Mouse (Mus musculus) G1E (cell line): Measurements from ENCODE around the gene Wnt9a. TPM values are rescaled to one million over a fixed set of nuclear protein-coding genes. Genes with fewer than 3 reads are reported as not detected.
"Not testable (repeated sequence)": the region's sequence is repeated elsewhere in the genome, so short reads cannot be mapped to it uniquely, and the experiment has no call there.

Source experiments
- ATAC-seq: 2 replicates; pipeline ENCODE4 v1.8.0; 2016; ENCODE audit warnings: mild to moderate bottlenecking; ENCODE audit not compliant: insufficient number of reproducible peaks, poor library complexity, low FRiP score, severe bottlenecking; ENCODE audit errors: extremely low read depth
- DNase-seq: peaks from one replicate; pipeline ENCODE4 v3.0.0; 2012; ENCODE audit warnings: low spot score
- H3K27me3 ChIP-seq: 2 replicates; pipeline ENCODE4 v1.6.1; 2012; ENCODE audit warnings: mild to moderate bottlenecking, low read length, inconsistent platforms; ENCODE audit not compliant: insufficient read depth
- H3K36me3 ChIP-seq: replicated peaks from 2 replicates; pipeline ENCODE3; 2012; ENCODE audit warnings: mild to moderate bottlenecking, inconsistent platforms
- H3K4me1 ChIP-seq: 2 replicates; pipeline ENCODE4 v1.6.1; 2012; ENCODE audit warnings: low read depth, low read length, inconsistent platforms, mixed read lengths; ENCODE audit not compliant: insufficient read depth
- H3K4me3 ChIP-seq: 2 replicates; pipeline ENCODE4 v1.5.1; 2012; ENCODE audit warnings: low read depth, mild to moderate bottlenecking, inconsistent platforms, low read length, moderate library complexity, mixed read lengths
- H3K9me3 ChIP-seq: replicated peaks from 2 replicates; pipeline ENCODE4 v1.6.1; 2012; ENCODE audit warnings: inconsistent platforms
- CTCF ChIP-seq: IDR thresholded peaks from 2 replicates; pipeline ENCODE4 v1.5.1; 2012; ENCODE audit warnings: low read depth, low read length, inconsistent platforms, mixed read lengths
- GATA1 ChIP-seq: IDR thresholded peaks from 2 replicates; pipeline ENCODE4 v1.6.1; 2012; ENCODE audit warnings: borderline replicate concordance, low read length, inconsistent platforms, mixed read lengths
- GATA2 ChIP-seq: IDR thresholded peaks from 2 replicates; pipeline ENCODE4 v1.6.1; 2012; ENCODE audit warnings: low read depth, low read length, inconsistent platforms, borderline replicate concordance
- POLR2AphosphoS5 ChIP-seq: IDR thresholded peaks from 2 replicates; pipeline ENCODE4 v1.6.1; 2012; ENCODE audit warnings: low read depth, low read length, inconsistent platforms; ENCODE audit not compliant: insufficient replicate concordance
- TAL1 ChIP-seq: conservative IDR thresholded peaks from 2 replicates; pipeline ENCODE4 v1.6.1; 2012; ENCODE audit warnings: low read depth, low read length, inconsistent platforms, mixed read lengths
- polyA plus RNA-seq: library from polyadenylated mRNA; stranded (reverse); fragments of >175 nt; gene quantifications from 2 replicates; pipeline ENCODE4 v1.2.3, GENCODE M21; 2012
- total RNA-seq, 2 experiments: library from RNA; stranded (forward) in 1 of 2; stranded (reverse) in 1 of 2; fragments of 200-1000 nt in 1 of 2; fragments of >200 nt in 1 of 2; fragmentation: Nextera tagmentation in 1 of 2; gene quantifications; 2 replicates each; pipeline ENCODE4 v1.2.3; 2014 to 2017

The Wnt9a gene
- total and polyA plus RNA-seq, 3 experiments = 0.05 TPM; not detected in 2

DNA sequence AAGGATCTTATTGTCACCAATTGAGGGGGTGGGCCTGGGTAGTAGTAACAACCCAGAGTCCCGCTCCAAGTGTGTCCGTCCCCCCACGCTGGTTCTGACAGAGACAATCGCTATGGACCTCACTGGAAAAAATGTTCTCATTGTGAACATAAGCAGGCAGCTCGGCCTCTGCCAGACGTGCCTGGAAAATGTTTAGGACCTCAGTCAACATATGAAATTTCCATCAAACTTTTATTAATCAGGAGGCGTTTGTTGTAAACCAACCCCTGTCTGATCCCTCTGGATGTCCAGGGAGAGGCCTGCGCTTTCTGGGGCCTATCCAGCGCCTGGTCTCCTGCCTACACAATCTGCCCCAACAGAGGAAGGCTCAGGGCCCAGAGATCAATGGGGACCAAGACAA lies 57.3 kb downstream of the Wnt9a start:
- no peak for DNase-seq
- peaks cover 9% of the 10 kb centered on the region for H3K27me3 ChIP-seq
- no peaks in the 10 kb centered on the region for H3K4me1 ChIP-seq
- H3K36me3 ChIP-seq = no peaks in the 10 kb centered on the region
- ATAC-seq = no peak
- no peaks in the 10 kb centered on the region for H3K9me3 ChIP-seq
- no peak overlapping the region for H3K4me3 ChIP-seq
- no peak for TF ChIP-seq TAL1
- TF ChIP-seq GATA2 = no peak
- no peak for TF ChIP-seq GATA1
- no peak for TF ChIP-seq CTCF
- TF ChIP-seq POLR2AphosphoS5 = no peak

DNA sequence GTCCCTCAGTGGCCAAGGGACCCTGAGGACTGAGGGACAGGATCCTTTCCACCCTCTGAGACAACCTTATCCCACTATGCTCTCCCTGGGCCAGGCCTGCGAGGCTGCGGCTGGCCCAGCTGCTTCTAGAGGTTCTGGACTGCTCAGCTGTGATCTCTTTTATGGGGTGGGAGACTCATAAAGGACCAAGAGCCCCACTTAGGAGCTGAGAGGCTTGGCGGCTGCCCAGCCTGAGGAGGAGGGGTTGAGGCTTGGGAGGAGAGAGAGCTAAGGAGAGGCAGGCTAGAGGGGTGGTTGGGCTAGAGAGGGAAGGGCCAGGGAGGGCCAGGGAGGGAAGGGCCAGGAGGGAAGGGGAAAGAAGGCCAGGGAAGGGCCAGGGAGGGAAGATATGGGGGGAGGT lies 57.7 kb downstream of the Wnt9a start:
- no peaks in the 10 kb centered on the region for H3K36me3 ChIP-seq
- peaks cover 9% of the 10 kb centered on the region for H3K27me3 ChIP-seq
- H3K9me3 ChIP-seq = no peaks in the 10 kb centered on the region
- TF ChIP-seq GATA2 (no peak), GATA1 (no peak), CTCF (no peak), TAL1 (no peak)
- no peaks in the 10 kb centered on the region for H3K4me1 ChIP-seq
- DNase-seq (no peak), ATAC-seq (no peak)
- no peak overlapping the region for H3K4me3 ChIP-seq

DNA sequence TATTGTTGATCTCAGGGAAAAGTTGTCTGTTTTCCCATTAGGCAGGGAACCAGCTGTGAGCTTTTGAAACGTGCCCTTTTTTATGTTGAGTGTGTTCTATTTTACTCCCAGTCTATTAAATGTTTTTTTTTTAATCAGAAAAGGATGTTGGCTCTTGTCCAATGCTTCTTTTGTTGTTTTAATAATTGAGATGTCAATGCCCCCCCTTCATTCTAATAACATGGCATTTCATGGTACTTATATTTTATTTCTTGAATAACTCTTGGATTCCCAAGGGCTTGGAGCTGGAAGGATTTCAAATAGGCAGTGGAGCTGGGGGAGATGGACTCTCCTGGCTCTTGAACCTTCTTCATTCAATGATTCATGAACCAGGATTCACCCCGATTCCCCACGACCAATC lies 59.3 kb downstream of the Wnt9a start:
- no peak for ATAC-seq

DNA sequence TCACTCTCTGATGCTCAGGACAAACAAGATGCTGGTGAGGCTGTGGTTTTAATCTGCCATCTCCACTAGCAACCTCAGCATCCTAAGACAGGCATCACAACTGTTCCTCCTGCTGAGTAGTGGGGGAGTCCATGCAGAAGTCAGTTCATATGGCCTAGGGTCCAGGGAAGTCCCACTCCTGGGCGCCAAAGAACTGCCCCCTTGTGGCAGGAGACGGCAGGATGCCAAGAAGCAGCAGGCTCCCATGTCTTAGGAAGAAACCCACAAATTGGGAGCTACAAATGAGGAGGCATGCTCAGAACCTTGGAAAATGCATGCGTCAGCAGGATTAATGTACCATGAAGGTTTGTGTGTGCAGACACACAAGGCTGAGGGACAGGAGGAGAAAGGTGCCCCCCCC lies 59.9 kb downstream of the Wnt9a start:
- Histone ChIP-seq H3K9me3 (no peaks in the 10 kb centered on the region), H3K36me3 (no peaks in the 10 kb centered on the region), H3K4me1 (no peaks in the 10 kb centered on the region), H3K27me3 (peaks cover 9% of the 10 kb centered on the region), H3K4me3 (no peak overlapping the region)
- TF ChIP-seq GATA1 (no peak), CTCF (no peak), POLR2AphosphoS5 (no peak), TAL1 (no peak), GATA2 (no peak)
- no peak for ATAC-seq
- no peak for DNase-seq

More for the DNA sequence above, 59.3 kb downstream of the Wnt9a start:
- no peaks in the 10 kb centered on the region for H3K4me1 ChIP-seq
- H3K4me3 ChIP-seq = no peak overlapping the region
- H3K9me3 ChIP-seq = no peaks in the 10 kb centered on the region
- H3K36me3 ChIP-seq = no peaks in the 10 kb centered on the region
- DNase-seq = no peak
- no peak for TF ChIP-seq TAL1
- H3K27me3 ChIP-seq = peaks cover 9% of the 10 kb centered on the region

DNA sequence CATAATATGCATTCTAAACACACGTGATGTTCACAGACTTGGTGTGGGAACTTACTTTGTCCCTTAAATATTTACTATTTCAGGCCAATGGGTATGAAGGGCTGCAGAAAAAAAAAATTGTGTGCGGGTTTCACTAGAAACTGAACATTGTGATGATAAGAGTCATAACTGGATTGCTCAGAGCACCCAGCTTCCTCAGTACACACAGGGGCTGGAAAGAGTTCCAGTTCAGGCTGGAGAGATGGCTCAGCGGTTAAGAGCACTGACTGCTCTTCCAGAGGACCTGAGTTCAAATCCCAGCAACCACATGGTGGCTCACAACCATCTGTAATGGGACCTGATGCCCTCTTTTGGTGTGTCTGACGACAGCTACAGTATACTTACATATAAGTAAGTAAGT lies 61.2 kb downstream of the Wnt9a start:
- DNase-seq, H3K4me3 ChIP-seq, H3K27me3 ChIP-seq, H3K36me3 ChIP-seq, H3K9me3 ChIP-seq, H3K4me1 ChIP-seq, ATAC-seq: not testable (repeated sequence)

DNA sequence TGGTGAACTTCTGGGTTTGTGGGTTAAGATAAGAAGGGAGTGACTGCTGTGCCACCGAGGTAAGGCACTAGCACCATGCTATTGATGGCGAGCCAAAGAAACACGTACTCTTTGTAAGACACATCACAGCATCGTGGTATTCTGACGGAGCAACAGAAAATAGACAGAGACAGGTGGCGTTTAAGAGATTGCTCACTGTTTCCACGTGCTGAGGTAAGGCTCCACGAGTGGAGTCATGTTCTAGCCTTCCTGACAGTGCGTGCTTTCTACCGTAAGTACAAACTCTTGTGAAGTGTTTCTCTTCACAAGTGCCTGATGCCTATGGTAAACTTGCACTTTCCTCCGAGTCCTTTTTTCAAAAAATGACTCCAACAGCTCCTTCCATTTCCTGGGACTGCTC lies 63.1 kb downstream of the Wnt9a start:
- Histone ChIP-seq H3K9me3 (no peaks in the 10 kb centered on the region), H3K4me3 (no peak overlapping the region), H3K4me1 (no peaks in the 10 kb centered on the region), H3K36me3 (no peaks in the 10 kb centered on the region), H3K27me3 (peaks cover 5% of the 10 kb centered on the region)
- DNase-seq = no peak
- ATAC-seq = no peak
- no peak for TF ChIP-seq GATA2
- TF ChIP-seq CTCF = no peak
- TF ChIP-seq GATA1 = no peak
- TF ChIP-seq POLR2AphosphoS5 = no peak
- no peak for TF ChIP-seq TAL1

DNA sequence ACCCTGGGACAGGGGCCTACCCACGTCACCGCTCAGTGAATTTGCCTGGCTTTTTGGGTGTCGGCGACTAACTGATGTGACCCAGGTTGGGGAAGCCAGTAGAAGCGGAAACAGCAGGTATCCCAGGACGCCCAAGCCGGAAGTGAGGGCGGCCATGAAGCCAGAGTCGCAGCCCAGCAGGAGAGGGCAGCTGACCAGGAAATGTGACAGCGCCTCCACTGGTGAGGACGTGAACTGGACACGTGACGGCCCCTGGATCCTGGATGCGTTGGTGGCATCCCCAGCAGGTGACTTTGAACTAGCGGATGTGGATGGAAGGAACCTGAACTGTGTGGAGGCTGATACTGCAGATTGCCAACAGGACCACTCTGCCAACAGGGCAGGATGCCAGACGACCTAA lies 68.7 kb downstream of the Wnt9a start, which contains the start of gene Prss38:
TSS of gene Prss38 (minus strand) at position 183 of the 400 bp plus-strand sequence.
- no peaks in the 10 kb centered on the region for H3K9me3 ChIP-seq
- DNase-seq (no peak), ATAC-seq (no peak)
- H3K4me3 ChIP-seq = no peak within 1 kb of the TSS
- H3K36me3 ChIP-seq = no peaks in the 10 kb centered on the region
- no peak for TF ChIP-seq GATA1
- no peak for TF ChIP-seq POLR2AphosphoS5
- TF ChIP-seq CTCF = no peak
- no peak for TF ChIP-seq TAL1
- no peak for TF ChIP-seq GATA2
- peaks cover 14% of the 10 kb centered on the region for H3K27me3 ChIP-seq
- H3K4me1 ChIP-seq = peaks cover 4% of the 10 kb centered on the region; the same call in 1 of the 2 replicates
